In genomic region chr10:128803771-128804270, GRCm38 (mm10) we compare ENCODE assay signal across 8 mouse cellular contexts. TPM values are rescaled to one million over a fixed set of nuclear protein-coding genes. Genes with fewer than 3 reads are reported as not detected.
DNase-seq lines count a peak whose midpoint lies in the region; ATAC-seq and TF ChIP-seq lines count a peak whose summit lies in the region.

Dnajc14 (plus strand) TSS chr10:128804062.

- peak within 1 kb of the TSS; percentile 92 for H3K9ac ChIP-seq in forebrain, postnatal 0 days
- peak within 1 kb of the TSS; percentile 80 for H3K9ac ChIP-seq in liver, embryonic 15.5 days
- H3K9ac ChIP-seq in neural tube, embryonic 13.5 days = peak within 1 kb of the TSS; percentile 92

- WGBS in forebrain, postnatal 0 days = 0% methylated on average over 14 of the region's 14 CpGs
- WGBS in large intestine, adult 2 months = 3% methylated on average over 14 of the region's 14 CpGs
- WGBS in liver, embryonic 15.5 days (ENCODE audit: insufficient replicate concordance) = 2% methylated on average over 14 of the region's 14 CpGs
- under 1% methylated on average over 14 of the region's 14 CpGs for WGBS in neural tube, embryonic 13.5 days

- H3K4me1 ChIP-seq in forebrain, postnatal 0 days (ENCODE audit: insufficient read depth) = peaks cover 20% of the 10 kb centered on the region
- peaks cover 52% of the 10 kb centered on the region for H3K4me1 ChIP-seq in liver, embryonic 15.5 days (replicated peaks)
- H3K4me1 ChIP-seq in neural tube, embryonic 13.5 days (replicated peaks) = peaks cover 53% of the 10 kb centered on the region

- intact Hi-C loops in heart, postnatal 14 days (cut with DNase I) = loop anchor here (2.0 kb wide), 2 partner anchors 29 to 55 kb away; no protein-coding TSS in a partner anchor

- H3K4me2 ChIP-seq in forebrain, postnatal 0 days (ENCODE audit: low read depth) = peak within 1 kb of the TSS; percentile 81
- H3K4me2 ChIP-seq in liver, embryonic 15.5 days = peak within 1 kb of the TSS; percentile 97
- peak within 1 kb of the TSS; percentile 78 for H3K4me2 ChIP-seq in neural tube, embryonic 13.5 days

- no peaks in the 10 kb centered on the region for H3K9me3 ChIP-seq in forebrain, postnatal 0 days (ENCODE audit: low read length)
- H3K9me3 ChIP-seq in liver, embryonic 15.5 days (replicated peaks) = no peaks in the 10 kb centered on the region
- no peaks in the 10 kb centered on the region for H3K9me3 ChIP-seq in neural tube, embryonic 13.5 days

- no peaks in the 10 kb centered on the region for H3K27me3 ChIP-seq in forebrain, postnatal 0 days (ENCODE audit: insufficient read depth, low read length)
- peaks cover 26% of the 10 kb centered on the region for H3K27me3 ChIP-seq in liver, embryonic 15.5 days
- no peaks in the 10 kb centered on the region for H3K27me3 ChIP-seq in neural tube, embryonic 13.5 days

- no peak; the same call in 1 of the 2 replicates for TF ChIP-seq CTCF in forebrain, postnatal 0 days (IDR thresholded peaks at IDR 0.05; ENCODE audit: low read depth)

- H3K27ac ChIP-seq in forebrain, postnatal 0 days (ENCODE audit: low read depth, low read length) = peak within 1 kb of the TSS; percentile 98
- peak within 1 kb of the TSS; percentile 90 for H3K27ac ChIP-seq in liver, embryonic 15.5 days (replicated peaks)
- H3K27ac ChIP-seq in neural tube, embryonic 13.5 days (replicated peaks) = peak within 1 kb of the TSS; percentile 98

- peak; percentile 92 for DNase-seq in MN1 (ENCODE audit: low spot score)
- DNase-seq in cerebellum, adult 11 months = peak; percentile 60
- DNase-seq in forebrain, postnatal 0 days = peak; percentile 82
- peak; percentile 56 to 69 for DNase-seq in heart, postnatal 14 days
- DNase-seq in large intestine, adult 2 months (ENCODE audit: low read depth, low spot score) = no peak
- peak; percentile 47 for DNase-seq in urinary bladder, postnatal 10 days (ENCODE audit: low spot score)

- peak within 1 kb of the TSS; percentile 89 for H3K4me3 ChIP-seq in forebrain, postnatal 0 days (ENCODE audit: low read depth, low read length)
- peak within 1 kb of the TSS; percentile 78 for H3K4me3 ChIP-seq in liver, embryonic 15.5 days (replicated peaks)
- peak within 1 kb of the TSS; percentile 86 for H3K4me3 ChIP-seq in neural tube, embryonic 13.5 days

- peaks cover 7% of the 10 kb centered on the region; the same call in 1 of the 2 replicates for H3K36me3 ChIP-seq in forebrain, postnatal 0 days (ENCODE audit: insufficient read depth)
- peaks cover 10% of the 10 kb centered on the region for H3K36me3 ChIP-seq in liver, embryonic 15.5 days (replicated peaks)
- peaks cover 50% of the 10 kb centered on the region for H3K36me3 ChIP-seq in neural tube, embryonic 13.5 days

- peak; percentile 40 for ATAC-seq in forebrain, postnatal 0 days
- no peak for ATAC-seq in liver, embryonic 15.5 days (ENCODE audit: insufficient read depth)
- peak; percentile 8 for ATAC-seq in neural tube, embryonic 13.5 days (ENCODE audit: low read depth)

RNA-seq across cellular contexts. Expression of gene Dnajc14, which starts in this region (rescaled TPM):
- total RNA-seq in forebrain, postnatal 0 days (2014; rRNA removed) = 39.6 and 45.7 TPM in 2 replicates
- 30.5 and 38.2 TPM in 2 replicates for polyA plus RNA-seq in forebrain, postnatal 0 days (2015; fragmentation: Nextera tagmentation; extraction: Ambion mirVana)
- 10 to 100 TPM; 37.9 to 38.7 TPM for total RNA-seq in heart, postnatal 14 days (2021)
- polyA plus RNA-seq in large intestine, adult 2 months (2012; rRNA removed) = 17.7 and 18.7 TPM in 2 replicates
- polyA plus RNA-seq in liver, embryonic 15.5 days (2015; fragmentation: Nextera tagmentation; extraction: Ambion mirVana) = 18.3 and 21.1 TPM in 2 replicates
- 54.3 and 55.4 TPM in 2 replicates for polyA plus RNA-seq in neural tube, embryonic 13.5 days (2015; fragmentation: Nextera tagmentation; extraction: Ambion mirVana)
